ENCODE assay signal across 8 mouse cellular contexts in the genomic region with DNA sequence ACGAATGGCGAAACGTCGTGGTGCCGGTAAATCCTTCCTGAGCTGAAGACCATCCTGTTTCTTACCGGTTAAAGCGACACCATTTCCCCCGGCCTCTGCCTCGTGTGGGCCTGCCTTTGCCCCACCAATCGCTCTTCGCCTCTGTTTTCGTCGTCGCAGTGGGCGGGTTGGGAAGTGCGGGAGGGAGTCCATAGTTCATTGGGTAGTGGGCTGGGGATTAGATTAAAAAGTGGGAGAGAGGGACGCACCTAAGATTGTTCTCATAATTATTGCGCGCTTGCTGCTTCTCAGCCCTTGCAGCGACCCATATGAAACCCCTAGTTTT. TPM values are rescaled to one million over a fixed set of nuclear protein-coding genes. Genes with fewer than 3 reads are reported as not detected.
DNase-seq lines count a peak whose midpoint lies in the region; ATAC-seq lines count a peak whose summit lies in the region.

No protein-coding gene starts in this region.

- H3K36me3 ChIP-seq in forebrain, embryonic 15.5 days = no peaks in the 10 kb centered on the region

- H3K4me1 ChIP-seq in forebrain, embryonic 15.5 days = peaks cover 8% of the 10 kb centered on the region

- WGBS in forebrain, embryonic 15.5 days = 18% methylated on average over 20 of the region's 20 CpGs

- peak overlapping the region; percentile 95 for H3K27ac ChIP-seq in forebrain, embryonic 15.5 days (replicated peaks)

- H3K27me3 ChIP-seq in forebrain, embryonic 15.5 days = no peaks in the 10 kb centered on the region

- peak; percentile 53 for ATAC-seq in forebrain, embryonic 15.5 days (replicated peaks)

- H3K4me2 ChIP-seq in forebrain, embryonic 15.5 days (replicated peaks) = peak overlapping the region; percentile 61

- no peaks in the 10 kb centered on the region for H3K9me3 ChIP-seq in forebrain, embryonic 15.5 days

- H3K4me3 ChIP-seq in forebrain, embryonic 15.5 days = peak overlapping the region; percentile 49

- H3K9ac ChIP-seq in forebrain, embryonic 15.5 days (replicated peaks) = peak overlapping the region; percentile 56

- intact Hi-C loops in heart, postnatal 25 days (cut with DNase I) = loop anchor here (5.0 kb wide), 1 partner anchor 199 kb away; the partner anchor contains the start of gene Hsd17b10

- DNase-seq in cerebellum, adult 11 months = peak; percentile 33
- DNase-seq in cerebellum, adult 9-10 months = no peak
- DNase-seq in adrenal gland, postnatal 14 days = peak; percentile 80
- peak; percentile 32 for DNase-seq in heart, postnatal 25 days (ENCODE audit: low spot score)
- peak; percentile 29 to 54 for DNase-seq in layer of hippocampus, postnatal 36 days
- DNase-seq in lung, postnatal 25 days (ENCODE audit: low spot score) = peak; percentile 32
- peak; percentile 42 for DNase-seq in right cerebral cortex, postnatal 14 days

RNA-seq across cellular contexts. Expression of gene Huwe1, which starts 3.1 kb away (rescaled TPM):
- total RNA-seq in adrenal gland, postnatal 14 days (2021) = 193 and 209 TPM in 2 replicates
- 61.6 and 62.2 TPM in 2 replicates for polyA plus RNA-seq in forebrain, embryonic 15.5 days (2015; fragmentation: Nextera tagmentation; extraction: Ambion mirVana)
- total RNA-seq in heart, postnatal 25 days (2021) = 100 to 1,000 TPM; 153 to 169 TPM
- total RNA-seq in layer of hippocampus, postnatal 36 days (2021) = 100 to 1,000 TPM; 267 to 276 TPM
